Mouse (Mus musculus) urinary bladder, postnatal 36 days (tissue): ENCODE data around the gene Chmp2a.
A peak's percentile ranks its signal among the peaks of the same experiment; 100 is the strongest.

ENCODE experiments used
- DNase-seq, 2 experiments: peaks; one replicate each; pipeline ENCODE4 v3.0.0; 2022; ENCODE audit warnings: low spot score in 2 of 2, mixed read lengths in 1 of 2

The Chmp2a gene

DNA sequence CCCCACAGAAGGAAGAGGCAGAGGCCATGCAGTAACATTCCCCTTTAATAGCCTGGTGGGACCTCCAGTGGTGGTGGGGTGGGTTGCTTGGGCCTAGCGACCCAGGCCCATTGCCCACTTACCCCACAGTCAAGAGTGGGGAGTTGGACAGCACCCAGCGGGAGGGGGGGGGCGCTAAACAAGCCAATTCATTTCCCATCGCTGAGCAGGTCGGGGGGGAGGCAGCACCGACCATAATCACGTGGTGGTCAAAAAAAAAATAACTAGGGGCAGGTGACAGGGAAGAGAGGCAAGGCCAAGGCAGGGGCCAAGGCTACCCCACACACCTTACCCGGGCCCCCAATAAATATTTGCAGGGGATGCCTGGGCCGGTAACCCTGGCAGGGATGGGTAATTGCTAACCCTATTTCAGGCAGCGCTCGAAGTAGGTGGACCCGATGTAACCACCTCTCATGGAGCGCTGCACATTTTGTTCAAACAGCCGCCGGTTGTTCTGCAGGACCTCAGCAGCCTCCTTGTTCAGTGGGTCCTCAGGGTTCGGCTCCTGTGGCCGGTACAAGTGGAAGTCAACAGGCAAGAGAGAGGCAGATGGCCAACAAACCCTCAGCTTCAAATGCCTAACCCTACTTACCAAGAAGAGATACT lies 726 bp upstream of the Chmp2a start:
- DNase-seq: no peak

DNA sequence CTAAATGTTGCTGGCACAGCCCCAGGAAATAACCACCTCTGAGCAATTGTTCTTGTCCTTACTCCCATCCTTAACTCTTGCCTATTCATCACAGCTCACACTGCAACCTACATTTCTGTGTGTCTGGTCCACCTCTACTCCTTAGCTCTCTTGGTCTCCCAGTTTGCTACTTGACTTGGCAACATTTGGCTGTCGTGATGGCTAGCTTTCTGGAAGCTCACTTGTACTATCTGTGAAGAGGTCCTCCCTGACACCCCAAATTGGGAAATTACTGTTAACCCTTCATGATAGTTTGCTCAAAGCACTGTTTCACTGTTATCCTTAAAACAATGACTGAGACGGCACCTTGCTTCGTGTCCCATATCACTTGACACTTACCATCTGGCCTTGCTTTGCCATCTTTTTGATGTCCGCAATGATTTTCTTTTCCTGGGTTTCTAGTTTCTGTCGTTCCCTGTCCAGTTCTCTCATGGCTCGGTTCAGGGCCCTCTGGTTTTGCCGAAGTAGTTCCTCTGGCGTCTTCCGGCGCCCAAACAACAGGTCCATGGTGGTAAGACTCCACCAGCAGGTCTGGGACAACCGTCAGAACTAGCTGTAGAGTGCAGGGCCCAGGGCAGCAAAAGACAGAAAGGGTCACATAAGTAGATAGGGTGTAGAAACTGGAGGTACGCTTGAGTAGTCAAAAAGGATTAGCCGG lies 1.0 kb downstream of the Chmp2a start:
- no peak for DNase-seq

DNA sequence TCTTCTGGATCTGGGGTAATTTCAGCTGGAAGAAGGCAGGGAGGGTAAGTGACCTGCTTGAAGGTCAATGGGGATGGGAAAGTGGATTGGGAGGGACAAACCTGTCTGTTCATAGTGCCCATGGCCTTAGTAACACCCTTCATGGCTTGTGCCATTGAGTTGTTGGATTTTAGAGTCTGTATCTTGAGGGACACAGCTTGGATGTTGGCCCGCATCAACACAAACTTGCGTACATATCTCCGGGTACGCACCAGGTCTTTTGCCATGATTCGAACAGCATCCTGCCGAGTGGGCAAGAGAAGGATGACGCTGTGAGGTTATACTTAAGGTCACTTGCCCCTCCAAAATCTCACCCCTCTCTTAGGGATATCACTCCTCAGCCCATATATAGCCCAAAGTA lies 2.1 kb downstream of the Chmp2a start:
- DNase-seq: no peak

DNA sequence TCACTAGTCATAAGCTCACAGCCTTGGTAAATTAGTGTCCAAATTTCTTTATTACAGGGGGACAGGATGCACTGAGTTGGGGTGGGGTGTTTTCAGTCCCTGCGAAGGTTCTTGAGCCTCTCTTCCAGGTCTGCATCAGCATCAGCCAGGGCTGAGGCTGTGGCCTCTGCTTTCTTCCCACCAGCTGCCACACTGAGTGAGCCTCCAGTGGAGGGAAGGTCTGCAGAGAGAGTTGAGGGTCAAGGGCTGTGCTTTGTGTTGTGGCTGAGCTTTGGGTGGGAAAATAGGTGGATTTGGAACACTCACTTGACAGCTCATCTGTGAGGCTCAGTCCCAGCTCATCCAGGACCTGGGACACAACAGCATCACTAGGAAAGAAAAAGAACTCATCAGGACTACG lies 2.6 kb downstream of the Chmp2a start:
- DNase-seq: no peak

DNA sequence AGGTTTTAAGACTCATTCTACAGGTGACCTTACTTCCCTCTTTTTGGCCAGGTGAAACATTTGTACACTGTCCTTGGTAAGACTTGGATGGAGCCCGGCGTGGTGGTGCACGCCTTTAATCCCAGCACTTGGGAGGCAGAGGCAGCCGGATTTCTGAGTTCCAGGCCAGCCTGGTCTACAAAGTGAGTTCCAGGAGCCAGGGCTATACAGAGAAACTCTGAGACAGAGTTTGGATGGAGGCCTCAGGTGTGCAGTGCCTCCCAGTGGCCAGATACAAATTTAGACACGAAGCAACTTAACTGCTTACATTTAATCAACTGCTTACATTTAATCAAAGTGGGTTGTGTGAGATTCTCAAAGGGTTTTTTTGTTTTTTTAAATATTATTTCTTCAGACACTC lies 3.5 kb downstream of the Chmp2a start:
- DNase-seq: no peak

DNA sequence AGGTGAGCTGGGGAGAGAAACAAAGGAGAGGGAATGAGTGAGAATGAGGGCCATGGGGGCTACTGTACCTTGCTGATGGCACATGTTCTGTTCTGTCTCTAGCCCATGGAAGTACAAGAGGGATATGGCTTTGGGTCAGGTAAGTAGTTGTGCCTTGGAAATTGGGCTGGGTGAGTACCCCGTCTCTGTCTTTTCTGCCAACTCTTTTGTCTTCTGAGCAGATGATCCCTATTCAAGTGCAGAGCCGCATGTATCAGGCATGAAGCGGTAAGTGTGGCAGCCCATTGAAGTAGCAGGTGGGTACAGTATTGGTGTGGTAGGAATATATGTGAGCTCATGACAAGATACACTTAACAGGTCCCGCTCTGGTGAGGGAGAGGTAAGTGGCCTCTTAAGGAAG lies 5.6 kb downstream of the Chmp2a start:
- no peak for DNase-seq

DNA sequence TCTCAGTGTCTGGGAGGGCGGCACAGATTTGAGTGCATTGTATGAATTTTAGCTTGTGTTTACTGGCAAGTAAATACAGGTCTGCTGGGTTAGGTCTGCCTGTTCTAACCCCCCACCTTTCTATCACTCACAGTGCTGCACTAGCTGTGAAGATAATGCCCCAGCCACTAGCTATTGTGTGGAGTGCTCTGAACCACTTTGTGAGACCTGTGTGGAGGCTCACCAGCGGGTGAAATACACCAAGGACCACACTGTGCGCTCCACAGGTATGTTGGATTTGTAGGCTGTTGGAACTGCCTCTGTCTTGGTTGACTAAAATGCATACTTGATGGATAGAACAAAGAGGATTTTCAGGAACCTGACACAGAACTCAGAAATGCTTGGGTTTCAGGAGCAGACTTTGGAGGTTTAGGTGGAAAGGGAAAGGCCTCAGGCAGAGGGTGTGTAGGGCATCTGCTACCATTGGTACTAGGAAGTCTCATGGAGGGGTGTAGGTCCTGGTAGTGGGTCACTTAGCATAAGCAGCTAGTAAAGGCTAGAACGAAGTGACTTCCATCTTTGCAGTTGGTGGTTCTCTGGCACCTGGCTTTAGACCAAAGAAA lies 9.0 kb downstream of the Chmp2a start:
- DNase-seq: no peak

DNA sequence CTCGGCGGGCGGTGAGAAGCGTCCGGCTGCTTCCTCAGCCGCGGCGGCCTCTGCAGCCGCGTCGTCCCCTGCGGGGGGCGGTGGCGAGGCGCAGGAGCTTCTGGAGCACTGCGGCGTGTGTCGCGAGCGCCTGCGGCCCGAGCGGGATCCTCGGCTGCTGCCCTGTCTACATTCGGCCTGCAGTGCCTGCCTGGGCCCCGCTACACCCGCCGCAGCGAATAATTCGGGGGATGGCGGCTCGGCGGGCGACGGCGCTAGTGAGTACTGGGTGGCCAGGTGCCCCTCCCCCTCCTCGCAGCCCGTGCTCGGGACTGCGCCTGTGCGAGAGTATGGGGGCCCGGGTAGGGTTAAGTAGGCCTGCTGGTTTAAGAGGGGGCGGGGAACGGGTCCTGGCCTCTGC lies 9.8 kb downstream of the Chmp2a start:
- DNase-seq: peak; percentile 55 to 68

DNA sequence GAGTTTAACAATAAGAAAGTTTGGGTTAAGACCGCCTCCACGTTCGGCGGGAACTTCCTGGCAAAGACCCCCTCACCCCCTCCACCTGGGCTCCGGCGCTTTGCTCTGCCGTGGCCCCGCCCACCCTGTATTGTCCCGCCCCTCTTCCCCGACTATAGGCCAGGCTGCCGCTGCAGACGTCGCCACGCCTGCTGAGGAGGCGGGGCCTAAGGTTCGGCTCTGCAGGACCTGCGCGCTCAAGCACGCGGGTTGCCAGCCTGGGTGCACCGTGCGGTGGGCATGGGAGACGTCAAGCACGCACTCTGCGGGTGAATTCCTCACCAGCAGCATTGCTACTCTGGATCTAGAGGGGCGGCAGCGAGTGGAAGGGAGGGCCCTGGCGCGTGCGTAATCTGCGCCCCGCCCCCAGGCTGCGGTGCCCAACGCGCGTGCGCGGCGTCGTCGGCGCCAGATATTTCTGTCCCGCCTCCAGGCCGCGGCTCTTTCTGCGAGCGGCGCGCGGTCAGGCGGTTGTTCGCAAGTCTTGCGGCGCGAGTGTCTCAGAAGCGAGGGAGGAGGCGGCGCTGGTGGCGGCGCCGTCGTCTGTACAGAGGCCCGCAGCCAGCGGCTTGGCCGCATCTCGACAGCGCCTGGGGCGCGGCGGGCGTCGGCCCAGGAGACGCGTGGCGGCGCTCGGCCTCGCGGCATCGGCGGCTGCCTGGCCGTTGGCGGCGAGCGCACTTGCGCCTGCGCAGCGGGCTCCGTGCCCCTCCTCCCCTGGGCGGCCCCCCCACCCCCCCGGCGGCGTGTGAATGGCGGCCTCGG lies 10.5 kb downstream of the Chmp2a start:
- peak; percentile 90 to 91 for DNase-seq

DNA sequence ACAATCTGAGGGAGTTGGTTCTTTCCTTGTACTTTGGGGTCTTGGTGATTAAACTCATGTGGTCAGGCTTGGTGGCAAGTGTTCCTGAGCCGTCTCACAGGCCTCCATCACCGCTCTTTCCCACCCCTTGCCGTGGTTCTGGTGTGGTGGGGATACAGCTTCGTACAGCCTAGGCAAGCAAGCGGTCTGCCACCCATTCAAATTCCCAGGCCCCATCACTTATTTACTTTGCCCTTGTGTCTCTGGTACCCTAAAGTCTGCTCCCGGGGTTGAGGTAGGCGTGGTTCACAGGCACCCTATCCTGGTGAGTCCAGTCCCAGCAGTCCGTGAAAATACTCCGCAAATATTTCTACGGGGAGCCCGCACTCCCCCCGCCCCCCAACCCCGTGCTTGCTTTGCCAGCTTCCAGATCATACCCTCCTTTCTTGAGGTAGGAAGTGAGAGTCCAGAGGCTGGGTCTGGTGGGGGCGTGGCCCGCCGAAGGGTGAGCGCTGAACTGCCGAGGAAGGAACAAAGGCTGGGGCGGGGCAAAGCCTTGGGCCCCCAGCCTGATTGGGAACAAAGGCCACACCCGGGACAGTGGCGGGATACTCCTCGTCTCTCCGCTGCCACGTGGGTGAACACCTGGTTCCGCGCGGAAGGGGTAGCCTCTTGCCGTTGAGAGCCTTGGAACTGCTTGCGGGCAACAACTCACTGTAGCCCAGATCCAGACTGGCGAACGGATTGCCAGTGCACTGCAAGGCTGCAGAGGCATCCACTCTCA lies 11.7 kb downstream of the Chmp2a start:
- peak; percentile 69 to 81 for DNase-seq

DNA sequence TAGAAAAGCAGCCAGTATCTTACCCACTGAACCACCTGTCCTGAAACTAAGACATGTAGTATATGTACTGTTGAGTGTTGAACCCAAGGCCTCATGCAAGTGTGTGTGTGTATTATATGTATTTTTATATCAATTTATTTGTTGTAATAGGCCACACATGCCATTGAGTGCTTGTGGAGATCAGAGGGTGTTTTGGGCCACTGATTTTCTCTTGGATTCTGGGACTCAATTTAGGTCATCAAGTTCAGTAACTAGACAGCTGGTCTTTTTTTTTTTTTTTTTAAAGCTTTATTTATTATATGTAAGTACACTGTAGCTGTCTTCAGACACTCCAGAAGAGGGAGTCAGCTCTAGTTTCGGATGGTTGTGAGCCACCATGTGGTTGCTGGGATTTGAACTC lies 19.4 kb downstream of the Chmp2a start:
- DNase-seq: no peak

DNA sequence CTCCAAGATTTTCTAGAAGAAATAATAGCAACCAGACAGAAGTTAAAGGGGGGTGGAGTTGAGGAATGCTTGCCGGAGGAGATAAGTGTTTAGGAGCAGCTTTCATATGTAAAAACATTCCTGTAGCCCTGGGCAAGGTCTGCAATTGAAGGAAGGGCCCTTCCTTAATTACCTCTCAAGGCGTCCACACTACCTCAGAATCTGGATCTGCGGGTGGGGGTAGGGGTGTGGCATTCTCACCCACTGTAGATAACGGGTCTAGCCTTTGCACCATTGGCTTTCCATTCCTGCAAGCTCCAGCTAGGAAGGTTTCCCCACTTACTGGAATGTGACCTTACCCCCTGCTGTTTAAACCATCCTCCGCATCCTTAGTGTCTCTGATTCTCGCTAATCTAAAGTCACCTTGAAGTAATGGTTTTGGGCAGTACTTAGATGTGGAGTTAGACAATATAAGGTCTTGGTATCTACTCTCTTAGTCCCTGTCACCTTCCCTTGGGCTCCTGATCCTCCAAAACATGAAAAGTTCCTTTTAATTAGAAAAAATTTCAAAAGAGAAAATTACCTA lies 20.2 kb downstream of the Chmp2a start:
- no peak for DNase-seq

DNA sequence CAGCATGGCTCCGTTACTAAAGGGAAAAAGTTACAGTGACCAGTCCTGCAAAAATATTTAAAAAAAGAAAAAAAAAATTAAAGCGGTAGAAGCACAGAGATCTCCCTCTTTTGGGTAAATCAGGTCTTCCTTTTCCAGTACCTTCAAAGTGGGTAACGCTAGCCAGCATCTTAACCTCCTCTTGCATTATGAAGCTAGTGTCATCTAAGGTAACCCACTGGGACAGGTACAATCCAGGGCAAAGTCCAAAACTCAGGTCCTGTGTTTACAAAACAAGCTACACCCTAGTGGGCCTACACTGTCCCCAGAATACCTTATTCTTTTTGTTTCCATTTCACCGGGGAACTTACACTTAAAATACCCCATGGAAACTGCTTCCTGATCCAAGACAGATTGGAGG lies 20.9 kb downstream of the Chmp2a start:
- DNase-seq: no peak

DNA sequence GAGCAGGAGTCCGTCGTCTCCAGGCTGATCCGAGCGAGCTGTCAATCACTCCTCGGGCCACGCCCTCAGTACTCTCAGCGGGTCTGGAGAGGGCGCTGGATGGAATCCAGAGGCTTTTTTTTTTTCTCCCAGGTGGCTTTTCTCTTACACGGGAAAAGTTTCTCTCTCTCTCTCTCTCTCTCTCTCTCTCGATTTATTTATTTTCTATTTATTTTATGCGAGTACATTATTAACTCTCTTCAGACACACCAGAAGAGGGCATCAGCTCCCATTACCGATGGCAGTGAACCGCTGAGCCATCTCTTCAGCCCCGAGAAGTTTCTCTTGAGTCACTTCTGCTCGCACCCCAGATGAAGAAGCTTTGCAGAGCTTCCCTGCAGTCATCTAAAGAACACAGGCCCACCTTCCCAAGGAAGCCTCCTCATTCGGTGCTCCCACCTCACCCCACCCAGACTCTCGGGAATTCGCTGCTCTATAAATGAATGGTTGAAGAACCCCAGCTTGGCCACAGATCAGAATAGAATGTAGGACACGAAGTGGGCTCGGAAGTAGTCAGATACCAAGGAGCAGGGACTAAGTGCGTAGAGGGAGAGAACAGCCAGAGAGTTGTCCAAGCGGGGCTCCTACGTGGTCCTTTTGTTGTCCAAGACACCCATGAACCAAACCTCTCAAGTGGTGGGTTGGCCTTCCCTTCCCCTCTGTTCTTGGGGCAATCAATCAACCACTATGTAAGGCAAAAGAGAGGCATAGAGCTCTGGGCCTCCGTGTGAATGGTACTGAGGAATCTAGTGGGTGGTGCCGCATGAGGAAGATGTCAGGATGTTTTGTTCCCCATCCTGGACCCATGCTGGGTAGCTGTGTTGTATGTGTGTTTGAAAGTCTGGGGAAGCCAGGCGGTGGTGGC lies 24.4 kb downstream of the Chmp2a start, which contains the start of gene Zbtb45:
Gene Zbtb45, minus strand, starts transcription at position 30 of the 904 bp plus-strand sequence.
- no peak for DNase-seq

DNA sequence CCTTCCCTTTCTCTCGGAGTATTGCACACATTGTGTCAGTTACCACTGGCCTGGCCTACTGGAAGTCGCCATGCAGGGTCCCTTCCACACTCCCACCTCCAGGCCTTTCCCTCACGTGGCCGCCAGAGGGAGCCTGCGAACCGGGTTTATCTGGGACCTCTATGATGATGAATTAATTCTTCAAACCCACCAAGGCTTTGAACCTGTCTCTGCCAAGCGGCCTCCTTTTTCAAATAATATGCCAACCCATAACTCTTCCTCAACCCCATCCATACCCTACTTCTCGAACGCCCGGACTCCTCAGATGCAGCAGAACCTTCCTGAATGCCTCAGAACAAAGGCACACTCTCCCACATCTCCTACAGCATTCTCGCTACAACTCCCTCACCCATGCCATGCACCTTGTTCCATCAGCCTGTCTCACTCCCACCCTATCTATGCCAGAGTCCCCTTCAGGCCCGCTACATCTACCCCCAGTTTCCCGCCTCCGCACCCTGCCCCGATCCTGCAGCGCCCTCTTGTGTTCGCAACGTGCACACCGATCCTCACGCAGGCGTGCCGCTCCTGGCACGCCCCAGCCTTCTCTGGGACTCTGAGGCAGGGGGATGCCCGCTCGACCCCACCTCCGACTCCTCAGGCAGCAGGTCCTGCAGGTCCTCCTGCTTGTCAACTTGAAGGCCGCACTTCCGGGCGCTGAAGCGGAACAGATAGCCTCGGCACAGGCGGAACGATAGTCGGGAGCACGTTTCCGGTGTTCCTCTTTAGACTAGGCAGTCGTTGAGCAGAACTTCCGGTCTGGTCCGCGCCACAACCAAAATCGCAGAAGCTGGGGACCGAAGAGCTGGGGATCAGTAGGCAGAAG lies 25.2 kb downstream of the Chmp2a start:
- peak; percentile 92 to 93 for DNase-seq

DNA sequence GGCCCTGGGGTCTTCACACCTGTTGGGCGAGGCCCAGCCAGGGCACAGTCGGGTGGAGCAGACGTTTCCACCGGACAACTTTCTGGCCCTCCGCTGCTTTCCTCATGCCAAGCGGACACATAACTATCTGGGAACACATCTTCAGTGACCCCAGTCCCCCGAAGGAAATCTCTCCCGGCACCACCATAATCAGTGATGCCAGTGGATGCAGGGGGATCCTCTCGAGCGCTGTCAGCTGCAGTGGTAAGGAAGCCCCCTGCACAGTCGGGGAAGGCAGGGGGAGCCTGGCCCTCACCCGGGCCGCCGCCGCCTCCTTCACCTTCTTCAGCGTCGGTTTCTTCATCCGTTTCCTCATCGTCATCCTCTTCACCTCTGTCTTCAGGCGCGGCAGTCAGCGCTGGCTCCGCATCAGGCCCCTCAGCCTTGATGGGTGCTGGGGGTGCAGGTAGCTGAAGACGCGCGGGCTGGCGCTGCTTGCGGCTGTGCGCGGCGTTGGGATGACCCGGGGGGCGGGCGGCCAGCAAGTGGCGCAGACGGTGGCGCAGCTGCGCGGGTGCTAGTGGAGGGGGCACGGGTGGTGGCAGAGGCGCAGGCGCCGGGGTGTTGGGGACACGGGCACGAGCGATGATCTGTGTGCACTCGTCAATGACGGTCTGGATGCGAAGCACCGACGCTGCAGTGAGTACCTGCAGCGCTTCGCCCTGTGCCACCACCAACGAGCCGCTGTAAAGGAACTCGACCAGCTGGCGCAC lies 27.1 kb downstream of the Chmp2a start:
- no peak for DNase-seq

DNA sequence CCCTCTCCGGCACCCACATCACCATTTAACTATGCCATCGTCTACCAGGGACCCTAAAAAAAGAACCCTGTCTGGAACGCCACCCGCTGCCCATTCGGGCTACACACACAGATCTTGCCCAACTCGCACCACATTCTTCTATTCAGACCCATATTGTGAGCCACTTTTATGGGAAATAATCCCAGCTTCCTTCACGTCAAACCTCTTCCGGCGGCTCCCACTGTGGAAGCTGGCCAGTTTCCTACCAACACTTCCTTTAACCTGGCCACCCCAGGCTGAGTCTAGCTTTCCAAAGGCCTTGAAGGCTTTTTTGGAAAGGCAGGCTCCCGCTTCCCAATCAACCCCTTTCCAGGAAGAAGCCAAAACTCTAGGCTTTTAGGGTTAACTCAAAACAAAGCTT lies 28.1 kb downstream of the Chmp2a start:
- DNase-seq: no peak

DNA sequence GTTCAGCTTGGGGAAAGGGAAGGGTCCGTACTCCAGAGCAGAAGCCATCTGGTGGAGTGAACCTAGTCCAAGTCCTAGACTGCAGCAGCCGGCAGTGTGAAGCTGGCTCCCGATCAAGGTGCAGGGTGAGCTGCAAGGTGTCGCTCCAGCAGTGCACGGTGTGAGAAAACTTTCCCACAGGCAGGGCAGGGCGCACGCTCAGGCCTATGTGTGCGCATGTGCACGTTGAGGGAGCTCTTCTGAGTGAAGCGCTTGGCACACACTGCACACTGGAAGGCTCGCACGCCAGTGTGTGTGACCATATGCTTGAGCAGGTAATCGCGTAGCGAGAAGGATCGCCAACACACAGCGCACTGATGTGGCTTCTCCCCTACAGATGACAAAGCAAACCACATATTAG lies 28.6 kb downstream of the Chmp2a start:
- no peak for DNase-seq

DNA sequence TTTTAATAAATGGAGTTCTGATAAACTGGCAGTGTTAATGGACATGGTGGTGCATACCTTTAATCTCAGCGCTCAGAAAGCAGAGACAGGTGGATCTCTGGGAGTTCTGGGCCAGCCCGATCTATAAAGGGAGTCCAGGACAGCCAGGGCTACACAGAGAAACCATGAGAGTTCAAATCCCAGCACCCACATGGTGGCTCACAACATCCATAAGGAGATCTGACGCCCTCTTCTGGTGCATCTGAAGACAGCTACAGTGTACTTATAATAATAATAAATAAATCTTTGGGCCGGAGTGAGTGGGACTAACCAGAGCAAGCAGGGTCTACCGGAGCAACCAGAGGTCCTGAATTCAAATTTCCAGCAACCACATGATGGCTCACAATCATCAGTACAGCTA lies 31.2 kb downstream of the Chmp2a start:
- DNase-seq: no peak
